Mouse (Mus musculus) MEL (cell line): ENCODE measurements around the gene Dynlrb2.

ENCODE experiments used
- CHD1 ChIP-seq: IDR thresholded peaks from 2 replicates; pipeline ENCODE4 v1.6.1; 2012; ENCODE audit warnings: low read depth, mild to moderate bottlenecking, inconsistent platforms, low read length, improper control_type of control experiment
- CTCF ChIP-seq, 3 experiments: IDR thresholded peaks in 2 of 3; conservative IDR thresholded peaks in 1 of 3; 2 replicates each; pipeline ENCODE4 v1.5.1; 2011 to 2012; ENCODE audit warnings: low read length in 3 of 3, low read depth in 2 of 3, mild to moderate bottlenecking in 2 of 3, improper control_type of control experiment in 1 of 3, inconsistent platforms in 1 of 3, mixed read lengths in 1 of 3, moderate library complexity in 1 of 3; ENCODE audit not compliant: control insufficient read depth in 1 of 3, insufficient read depth in 1 of 3, poor library complexity in 1 of 3, severe bottlenecking in 1 of 3
- MAFK ChIP-seq: IDR thresholded peaks from 2 replicates; pipeline ENCODE4 v1.6.1; 2011; ENCODE audit warnings: low read depth, mild to moderate bottlenecking, low read length, improper control_type of control experiment, borderline replicate concordance
- MAZ ChIP-seq: IDR thresholded peaks from 2 replicates; pipeline ENCODE4 v1.6.1; 2012; ENCODE audit warnings: low read depth, mild to moderate bottlenecking, inconsistent platforms, low read length, improper control_type of control experiment
- POLR2AphosphoS2 ChIP-seq: IDR thresholded peaks from 2 replicates; pipeline ENCODE4 v1.6.1; 2011; ENCODE audit warnings: low read length, improper control_type of control experiment
- RAD21 ChIP-seq: IDR thresholded peaks from 2 replicates; pipeline ENCODE4 v1.6.1; 2011; ENCODE audit warnings: mild to moderate bottlenecking, low read depth, low read length, improper control_type of control experiment

DNA sequence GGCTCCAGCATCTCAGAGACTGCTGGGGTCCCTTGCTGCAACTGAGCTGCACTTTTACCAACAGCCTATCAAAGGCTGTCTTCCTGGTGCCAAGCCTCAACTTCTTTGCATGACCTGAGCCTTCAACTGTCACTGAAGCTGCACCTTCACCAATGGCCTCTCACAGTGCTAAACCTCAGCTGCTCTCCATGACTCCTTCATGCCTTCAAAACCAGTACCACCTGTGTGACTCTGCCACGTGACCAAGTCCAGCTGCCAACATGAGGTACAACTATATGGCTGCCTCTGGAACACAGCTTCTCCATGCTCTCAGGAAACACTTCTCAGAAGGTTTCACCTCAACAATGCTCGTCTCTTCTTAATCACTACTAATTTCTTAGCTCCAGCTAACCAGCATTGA is 16.2 kb upstream of the Dynlrb2 start:
- TF ChIP-seq RAD21 (no peak), CTCF (IDR thresholded peaks at IDR 0.05 in 2 of 3, conservative IDR thresholded peaks at IDR 0.05 in 1 of 3; ENCODE audit: control insufficient read depth in 1 of 3, insufficient read depth in 1 of 3, low read depth in 2 of 3, low read length in 3 of 3, poor library complexity in 1 of 3, severe bottlenecking in 1 of 3) (no peak), MAZ (no peak), MAFK (no peak), POLR2AphosphoS2 (no peak), CHD1 (no peak)
